26 mouse cellular contexts compared by ENCODE assay signal in the genomic region with DNA sequence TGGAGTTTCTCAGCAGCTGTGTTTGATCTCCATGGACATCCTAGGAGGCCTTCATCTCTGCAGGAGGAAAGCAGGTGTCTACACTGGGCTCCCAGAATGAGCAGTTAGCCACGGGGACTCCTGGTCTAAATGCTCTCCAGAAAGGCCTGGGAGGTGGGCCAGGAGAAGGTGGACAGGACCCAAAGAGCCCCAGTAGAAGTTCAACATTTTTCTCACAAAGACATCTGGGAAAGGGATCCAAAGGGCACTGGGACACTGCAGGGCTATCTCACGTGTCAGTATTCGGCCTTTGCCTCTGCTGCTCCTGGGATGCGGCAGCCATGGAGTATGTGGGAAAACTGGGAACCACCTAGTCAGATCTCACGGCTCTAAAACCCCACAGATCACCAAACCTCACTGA. TPM values are rescaled to one million over a fixed set of nuclear protein-coding genes. Genes with fewer than 3 reads are reported as not detected.
A peak's percentile ranks its signal among the peaks of the same experiment; 100 is the strongest.
DNase-seq lines count a peak whose midpoint lies in the region; ATAC-seq and TF ChIP-seq lines count a peak whose summit lies in the region.
"Had no signal": no experiment of that assay in that cellular context is flagged by ENCODE, and none has a peak within 500 bp of the region (broad histone marks: within the 10 kb centered on the region; RNA-seq: fewer than 3 reads in every experiment).

No protein-coding gene starts in this region.

- 52% methylated on average over 5 of the region's 5 CpGs for WGBS in kidney, adult 2 months
- WGBS in kidney, embryonic 15.5 days = 51% methylated on average over 5 of the region's 5 CpGs

- no peak for TF ChIP-seq CTCF in kidney, adult 2 months (conservative IDR thresholded peaks at IDR 0.05; ENCODE audit: insufficient read depth, insufficient read length, low read depth, low read length)

- H3K27me3 ChIP-seq in kidney, adult 2 months (replicated peaks; ENCODE audit: control insufficient read depth, insufficient read depth, low read length) = no peaks in the 10 kb centered on the region
- peaks cover 34% of the 10 kb centered on the region for H3K27me3 ChIP-seq in kidney, embryonic 15.5 days

- H3K9me3 ChIP-seq in kidney, embryonic 15.5 days (replicated peaks) = no peaks in the 10 kb centered on the region
- H3K9me3 ChIP-seq: forebrain, embryonic 10.5 days; forebrain, embryonic 13.5 days; heart, embryonic 10.5 days; heart, embryonic 13.5 days had no signal

- no peak overlapping the region for H3K4me2 ChIP-seq in kidney, embryonic 15.5 days
- H3K4me2 ChIP-seq: forebrain, embryonic 13.5 days; heart, embryonic 13.5 days; hindbrain, embryonic 14.5 days had no signal

- no peak overlapping the region for H3K4me3 ChIP-seq in kidney, adult 2 months (ENCODE audit: insufficient read depth, low read depth, low read length)
- H3K4me3 ChIP-seq in kidney, embryonic 15.5 days (replicated peaks) = no peak overlapping the region
- H3K4me3 ChIP-seq: forebrain, embryonic 10.5 days; forebrain, embryonic 13.5 days; heart, adult 2 months; heart, embryonic 10.5 days; heart, embryonic 13.5 days had no signal

- H3K36me3 ChIP-seq in kidney, adult 2 months (ENCODE audit: control insufficient read depth, insufficient read depth, low read length) = no peaks in the 10 kb centered on the region
- H3K36me3 ChIP-seq in kidney, embryonic 15.5 days = no peaks in the 10 kb centered on the region
- H3K36me3 ChIP-seq: forebrain, embryonic 10.5 days; heart, embryonic 10.5 days; heart, embryonic 13.5 days had no signal

- no peak for TF ChIP-seq POLR2A in kidney, adult 2 months (IDR thresholded peaks at IDR 0.05; ENCODE audit: low read depth, low read length)

- H3K27ac ChIP-seq in kidney, adult 2 months (ENCODE audit: insufficient read depth, low read depth, low read length) = no peak overlapping the region
- H3K27ac ChIP-seq in kidney, embryonic 15.5 days = no peak overlapping the region
- H3K27ac ChIP-seq: forebrain, embryonic 10.5 days; forebrain, embryonic 13.5 days; heart, adult 2 months; heart, embryonic 10.5 days; heart, embryonic 13.5 days; hindbrain, embryonic 14.5 days had no signal

- DNase-seq in kidney, adult 2 months = peak; percentile 84
- peak; percentile 40 to 63 for DNase-seq in kidney, adult 8-10 months
- peak; percentile 15 for DNase-seq in kidney, postnatal 10 days
- peak; percentile 36 to 73 for DNase-seq in kidney, postnatal 36 days
- DNase-seq in thymus, postnatal 0 days (ENCODE audit: low spot score) = no peak
- no peak for DNase-seq in thymus, adult 18-20 months
- DNase-seq: adrenal gland, adult 8-10 months; adrenal gland, postnatal 25 days; cerebellum, adult 11-12 months; cerebellum, adult 8-10 months; cerebellum, postnatal 10 days; cerebellum, postnatal 36 days; embryo, embryonic 11 days; gastrocnemius, postnatal 10 days; gastrocnemius, postnatal 36 days; heart, adult 2 months; heart, postnatal 14 days; heart, postnatal 4 days had no signal

- H3K9ac ChIP-seq in kidney, embryonic 15.5 days = no peak overlapping the region
- H3K9ac ChIP-seq: forebrain, embryonic 13.5 days; heart, embryonic 13.5 days; hindbrain, embryonic 14.5 days had no signal

- no peak for ATAC-seq in kidney, embryonic 15.5 days (replicated peaks; ENCODE audit: low FRiP score)
- ATAC-seq: CD4-positive, CD25-positive, alpha-beta regulatory T cell, adult 4 months; forebrain, embryonic 13.5 days; forebrain, embryonic 16.5 days had no signal

- peaks cover 4% of the 10 kb centered on the region; the same call in 1 of the 2 replicates for H3K4me1 ChIP-seq in kidney, adult 2 months (ENCODE audit: control insufficient read depth, insufficient read depth, low read length)
- H3K4me1 ChIP-seq in kidney, embryonic 15.5 days = peaks cover 21% of the 10 kb centered on the region

RNA-seq across cellular contexts. Expression of a gene that starts 29.8 kb away (rescaled TPM):
- 27.5 and 36.8 TPM in 2 replicates for polyA plus RNA-seq in kidney, adult 2 months (2012; rRNA removed)
- 28.7 and 32.3 TPM in 2 replicates for polyA plus RNA-seq in kidney, embryonic 15.5 days (2015; fragmentation: Nextera tagmentation; extraction: Ambion mirVana)
- polyA plus RNA-seq in thymus, postnatal 0 days (2015; fragmentation: Nextera tagmentation; extraction: Ambion mirVana) = 8.9 TPM in 2 replicates

RNA-seq across cellular contexts. Expression of a gene that starts 38.8 kb away (rescaled TPM):
- polyA plus RNA-seq in kidney, adult 2 months (2012; rRNA removed) = 6.7 and 8.9 TPM in 2 replicates
- polyA plus RNA-seq in kidney, embryonic 15.5 days (2015; fragmentation: Nextera tagmentation; extraction: Ambion mirVana) = 14.0 and 14.9 TPM in 2 replicates
- polyA plus RNA-seq in thymus, postnatal 0 days (2015; fragmentation: Nextera tagmentation; extraction: Ambion mirVana) = 1.5 TPM in 2 replicates

Comparison
In these comparisons a context has a peak if more than half of its experiments do, and no peak if none do; other contexts are left out.
1. DNase-seq: peak in kidney, adult 2 months (single experiment), kidney, adult 8-10 months (2 of 2), kidney, postnatal 10 days (single experiment) and kidney, postnatal 36 days (2 of 2); none in thymus, postnatal 0 days (single experiment) and thymus, adult 18-20 months (0 of 2).